Mouse (Mus musculus): Measurements from ENCODE around the gene Zfp951.
"Not testable (repeated sequence)": the region's sequence is repeated elsewhere in the genome, so short reads cannot be mapped to it uniquely, and the experiment has no call there.

The Zfp951 gene

DNA sequence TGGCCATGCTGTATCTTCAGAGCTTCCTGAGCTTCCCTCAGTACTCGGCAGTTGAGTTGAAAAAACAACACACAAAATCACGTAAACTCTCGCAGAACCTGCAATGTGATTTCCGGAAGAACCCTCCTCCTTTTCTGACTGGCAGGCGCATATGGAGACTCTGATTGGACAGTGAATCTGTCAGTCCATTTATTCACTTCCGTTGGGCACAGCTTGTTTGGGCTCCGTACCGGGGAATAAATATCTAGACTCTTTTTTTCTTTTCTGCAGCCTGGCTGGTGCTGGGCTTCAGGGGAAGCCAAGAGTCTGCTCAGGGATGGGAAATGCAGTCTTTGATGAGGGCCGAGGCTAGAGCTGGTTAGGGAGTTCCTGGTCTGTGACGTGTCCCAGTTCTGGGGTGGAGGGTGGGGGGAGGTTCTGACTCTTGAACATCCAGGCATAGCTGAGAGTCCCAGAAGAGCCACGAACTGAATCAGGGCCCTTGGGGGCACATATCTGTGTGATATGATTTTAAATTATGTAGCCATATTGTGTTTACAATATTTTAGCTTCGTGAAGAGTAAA is at the start of gene Zfp951:
Zfp951 (minus strand) TSS at position 109 of the 564 bp plus-strand sequence.
- DNase-seq (ENCODE audit: low read depth): peak; percentile 86

DNA sequence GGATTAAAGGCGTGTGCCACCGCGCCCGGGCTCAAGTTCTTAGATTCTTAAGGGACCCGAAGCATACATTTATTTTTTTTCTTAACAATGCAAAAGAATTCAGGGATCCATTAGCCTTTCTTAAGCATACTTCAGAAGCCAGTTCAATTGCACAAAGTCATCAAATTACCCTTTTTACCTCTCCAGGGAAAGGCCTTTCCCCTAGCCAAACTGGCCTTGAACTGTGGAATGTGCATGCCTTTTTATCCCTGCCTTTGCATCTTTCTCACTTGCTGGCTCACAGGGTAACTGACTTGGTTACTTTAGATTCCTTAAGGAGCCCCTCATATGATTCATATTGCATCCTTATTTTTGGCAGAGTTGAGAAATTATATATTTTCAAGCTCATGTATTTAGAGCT is 46.7 kb upstream of the Zfp951 start:
- DNase-seq (ENCODE audit: low read depth): not testable (repeated sequence)

DNA sequence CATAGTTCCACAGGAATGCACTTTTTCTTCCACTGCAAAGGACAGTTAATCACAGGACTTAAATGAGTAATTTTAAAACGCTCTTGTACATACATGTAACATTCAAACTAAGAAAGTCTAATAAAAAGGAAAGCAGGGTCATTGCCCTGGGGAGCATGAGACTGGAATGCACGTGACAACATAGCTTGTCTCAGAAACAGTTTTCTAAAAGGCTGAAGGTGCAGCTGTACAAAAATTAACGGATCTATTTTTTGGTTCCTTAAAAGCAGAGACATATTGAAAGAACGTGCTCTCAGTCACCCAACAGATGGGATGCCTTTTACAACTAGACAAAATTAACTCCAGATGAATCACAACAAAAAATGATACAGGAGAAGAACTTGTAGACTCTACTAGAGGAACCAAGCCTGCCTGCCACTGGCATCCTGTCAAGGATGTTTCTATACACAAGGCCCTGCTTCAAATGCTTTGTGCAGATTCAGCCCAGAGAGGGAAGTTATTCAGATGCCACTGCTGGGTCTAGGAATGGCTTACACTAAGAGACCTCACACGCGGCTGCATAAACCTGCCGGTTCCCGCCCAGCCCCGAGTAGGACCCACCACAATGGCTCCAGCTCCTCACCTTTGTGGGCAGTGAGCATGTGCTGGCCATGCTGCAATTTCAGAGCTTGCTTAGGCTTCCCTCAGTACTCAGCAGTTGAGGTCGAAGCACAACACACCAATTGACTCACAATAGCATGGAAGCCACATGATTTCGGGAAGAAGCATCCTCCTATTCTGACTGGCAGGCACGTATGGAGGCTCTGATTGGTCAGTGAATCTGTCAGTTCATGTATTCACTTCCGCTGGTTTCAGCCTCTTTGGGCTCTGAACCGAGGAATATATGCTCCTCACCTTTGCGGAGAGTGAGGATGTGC is 567 bp downstream of the Zfp951 start:
- peak; percentile 21 for DNase-seq (ENCODE audit: low read depth)

DNA sequence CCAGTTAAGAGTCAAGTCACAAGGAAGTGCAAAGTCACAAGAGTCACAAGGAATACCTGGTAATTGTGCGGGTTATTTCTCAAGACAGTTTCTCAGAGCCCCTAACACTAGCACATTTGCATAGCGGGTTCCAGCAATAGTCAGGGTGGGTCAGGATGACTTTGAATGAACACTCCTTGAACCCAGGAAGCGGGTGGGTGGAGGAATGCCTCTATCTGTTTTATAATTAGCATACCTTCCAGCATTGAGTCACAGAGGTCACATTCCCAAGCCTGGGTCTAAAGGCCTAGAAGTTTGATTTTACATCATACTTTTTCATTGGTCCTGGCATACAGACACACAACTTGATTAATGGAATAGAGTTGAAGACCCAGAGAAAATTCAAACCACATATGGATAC is 5.3 kb downstream of the Zfp951 start:
- DNase-seq (ENCODE audit: low read depth): not testable (repeated sequence)

DNA sequence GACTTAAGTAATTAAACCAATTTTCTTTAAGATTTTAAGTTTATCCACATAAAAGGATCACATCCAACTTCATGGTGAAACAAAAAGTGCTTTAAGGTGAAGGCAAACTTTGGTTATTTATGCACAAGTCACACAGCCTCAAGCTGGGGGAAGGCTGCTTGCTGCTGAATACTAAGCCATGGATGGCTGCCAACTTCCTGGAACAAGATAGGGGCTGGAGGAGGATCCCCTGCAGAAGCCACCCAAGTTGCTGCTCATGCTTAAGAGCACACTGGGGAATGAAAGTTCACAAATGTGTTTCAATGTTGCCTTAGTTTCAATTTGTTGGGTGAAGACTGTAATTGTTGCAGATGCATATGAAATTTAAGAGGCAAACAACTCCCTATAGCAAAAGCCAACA is 26.5 kb downstream of the Zfp951 start:
- DNase-seq (ENCODE audit: low read depth): no peak

DNA sequence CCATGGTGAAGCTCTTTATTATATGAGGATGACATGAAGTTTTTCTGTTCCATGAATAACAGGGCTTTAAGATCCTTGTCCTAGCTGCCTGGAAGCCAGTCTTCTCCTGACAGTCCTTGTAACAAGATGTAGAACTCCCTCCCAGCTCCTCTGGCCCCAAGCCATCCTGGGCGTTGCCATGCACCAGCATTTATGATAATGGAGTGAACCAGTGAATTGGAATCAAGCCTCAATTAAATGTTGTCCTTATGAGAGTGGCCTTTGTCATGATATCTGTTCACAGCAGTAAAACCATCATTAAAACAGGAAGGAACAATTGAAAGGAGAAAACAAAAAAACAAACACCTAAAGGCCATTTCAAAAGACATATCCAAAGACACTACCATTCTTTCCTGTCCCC is 30.3 kb downstream of the Zfp951 start:
- no peak for DNase-seq (ENCODE audit: low read depth)

DNA sequence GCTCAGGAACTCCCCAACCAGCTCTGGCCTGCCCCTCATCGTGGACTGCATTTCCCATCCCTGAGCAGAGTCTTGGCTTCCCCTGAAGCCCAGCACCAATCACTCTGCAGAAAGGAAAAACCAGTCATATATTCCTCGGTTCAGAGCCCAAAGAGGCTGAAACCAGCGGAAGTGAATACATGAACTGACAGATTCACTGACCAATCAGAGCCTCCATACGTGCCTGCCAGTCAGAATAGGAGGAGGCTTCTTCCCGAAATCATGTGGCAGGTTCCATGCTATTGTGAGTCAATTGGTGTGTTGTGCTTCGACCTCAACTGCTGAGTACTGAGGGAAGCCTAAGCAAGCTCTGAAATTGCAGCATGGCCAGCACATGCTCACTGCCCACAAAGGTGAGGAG is 89.7 kb downstream of the Zfp951 start:
- not testable (repeated sequence) for DNase-seq (ENCODE audit: low read depth)
